Mouse (Mus musculus): ENCODE measurements around the gene Ctnna2. TPM values are rescaled to one million over a fixed set of nuclear protein-coding genes. Genes with fewer than 3 reads are reported as not detected.

Ctnna2 gene
- total RNA-seq, 1 experiment: 0.22 TPM

DNA sequence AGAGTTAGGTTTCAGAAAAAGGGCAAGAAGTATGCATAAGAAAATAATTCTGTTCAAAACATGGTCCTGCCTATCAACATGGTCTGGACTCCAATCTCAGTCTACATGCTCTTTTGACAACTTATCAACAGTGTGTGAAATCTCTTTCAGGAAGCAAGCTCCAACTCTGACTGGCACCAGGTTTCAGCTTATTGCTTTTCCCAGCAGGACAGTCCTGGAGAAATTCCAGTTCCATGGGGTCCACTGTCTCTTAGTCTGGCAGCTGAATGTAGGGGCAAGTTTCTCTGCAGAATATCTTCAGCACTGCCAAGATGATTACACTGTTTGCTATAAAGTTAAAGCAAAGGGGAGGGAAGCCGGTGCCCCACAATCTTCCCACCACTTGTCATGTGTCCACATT, 130.1 kb downstream of the Ctnna2 start:
- no peaks in the 10 kb centered on the region for H3K4me1 ChIP-seq (ENCODE audit: control insufficient read depth in 2 of 2, insufficient read depth in 2 of 2, low read length in 2 of 2, poor library complexity in 1 of 2)
- H3K36me3 ChIP-seq (ENCODE audit: control insufficient read depth, insufficient read depth, low read length, poor library complexity, severe bottlenecking): no peaks in the 10 kb centered on the region
- TF ChIP-seq HCFC1 (IDR thresholded peaks at IDR 0.05; ENCODE audit: borderline replicate concordance, insufficient read depth, low read length): no peak
- no peak for TF ChIP-seq MAFK (IDR thresholded peaks at IDR 0.05; ENCODE audit: insufficient read depth, low read depth, low read length)
- TF ChIP-seq ZC3H11A (IDR thresholded peaks at IDR 0.05; ENCODE audit: borderline replicate concordance, low read depth, low read length): no peak
- no peak for TF ChIP-seq CHD2 (IDR thresholded peaks at IDR 0.05; ENCODE audit: low read depth, low read length)
- H3K9ac ChIP-seq (ENCODE audit: insufficient read depth, low read depth, low read length, poor library complexity, severe bottlenecking): no peak overlapping the region
- no peak overlapping the region for H3K4me3 ChIP-seq (ENCODE audit: insufficient read depth in 1 of 2, low read depth in 1 of 2, low read length in 2 of 2, poor library complexity in 1 of 2, severe bottlenecking in 1 of 2)
- no peak for DNase-seq (ENCODE audit: low read depth, low spot score)
- in situ Hi-C loops (cut with MboI; ENCODE audit: low sequenced_read_pairs in 2 of 2, unreplicated experiment in 2 of 2): no loop called here
- H3K27ac ChIP-seq (ENCODE audit: insufficient read depth, low read depth, low read length, poor library complexity, severe bottlenecking): no peak overlapping the region
- H3K9me3 ChIP-seq (ENCODE audit: control insufficient read depth, insufficient read depth, low read depth, low read length): no peaks in the 10 kb centered on the region

DNA sequence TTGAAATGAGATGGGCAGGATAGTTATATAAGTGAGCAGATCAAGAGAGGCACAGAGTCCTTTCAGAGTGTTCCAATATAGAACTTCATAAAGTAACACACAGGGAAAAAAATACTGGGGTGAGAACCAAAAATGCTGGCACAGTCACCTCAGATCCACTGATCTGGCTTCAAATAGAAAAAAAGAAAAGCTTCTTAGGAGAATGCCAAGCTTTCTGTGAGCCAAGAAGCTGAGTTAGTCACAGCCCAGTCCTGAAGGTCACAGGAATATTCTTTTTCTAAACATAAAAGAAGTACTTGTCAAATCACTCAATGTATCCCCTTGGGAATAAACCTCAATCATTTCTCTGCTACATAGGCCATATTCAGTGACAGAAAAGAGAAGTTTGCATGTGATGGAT, 130.7 kb downstream of the Ctnna2 start:
- Histone ChIP-seq H3K9ac (ENCODE audit: insufficient read depth, low read depth, low read length, poor library complexity, severe bottlenecking) (no peak overlapping the region), H3K4me3 (ENCODE audit: insufficient read depth in 1 of 2, low read depth in 1 of 2, low read length in 2 of 2, poor library complexity in 1 of 2, severe bottlenecking in 1 of 2) (no peak overlapping the region), H3K36me3 (ENCODE audit: control insufficient read depth, insufficient read depth, low read length, poor library complexity, severe bottlenecking) (no peaks in the 10 kb centered on the region), H3K27ac (ENCODE audit: insufficient read depth, low read depth, low read length, poor library complexity, severe bottlenecking) (no peak overlapping the region), H3K9me3 (ENCODE audit: control insufficient read depth, insufficient read depth, low read depth, low read length) (no peaks in the 10 kb centered on the region), H3K4me1 (ENCODE audit: control insufficient read depth in 2 of 2, insufficient read depth in 2 of 2, low read length in 2 of 2, poor library complexity in 1 of 2) (no peaks in the 10 kb centered on the region)
- in situ Hi-C loops (cut with MboI; ENCODE audit: low sequenced_read_pairs in 2 of 2, unreplicated experiment in 2 of 2): no loop called here
- no peak for DNase-seq (ENCODE audit: low read depth, low spot score)
- TF ChIP-seq CHD2 (IDR thresholded peaks at IDR 0.05; ENCODE audit: low read depth, low read length) (no peak), MAFK (IDR thresholded peaks at IDR 0.05; ENCODE audit: insufficient read depth, low read depth, low read length) (no peak), HCFC1 (IDR thresholded peaks at IDR 0.05; ENCODE audit: borderline replicate concordance, insufficient read depth, low read length) (no peak), ZC3H11A (IDR thresholded peaks at IDR 0.05; ENCODE audit: borderline replicate concordance, low read depth, low read length) (no peak), ZNF384 (IDR thresholded peaks at IDR 0.05; ENCODE audit: low read depth, low read length) (no peak)

DNA sequence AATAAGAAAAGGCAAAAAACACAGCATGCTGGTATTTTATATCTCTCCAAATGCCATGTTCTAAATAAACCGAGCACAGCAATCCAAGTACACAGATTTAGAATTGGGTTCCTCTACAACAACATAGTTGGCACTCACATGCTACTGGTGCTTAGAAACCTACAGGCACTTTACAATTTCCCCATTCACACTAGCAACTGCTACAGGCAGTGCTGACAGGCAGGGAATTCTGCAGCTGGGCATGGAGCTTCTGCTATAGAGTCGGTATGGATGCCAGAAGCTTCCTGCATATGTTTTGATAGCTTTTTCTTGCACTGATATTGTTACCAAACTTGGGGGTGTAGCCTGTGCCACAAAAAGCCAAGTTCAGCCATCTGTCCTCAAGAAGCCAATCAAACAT, 131.8 kb downstream of the Ctnna2 start:
- Histone ChIP-seq H3K9ac (ENCODE audit: insufficient read depth, low read depth, low read length, poor library complexity, severe bottlenecking) (no peak overlapping the region), H3K4me3 (ENCODE audit: insufficient read depth in 1 of 2, low read depth in 1 of 2, low read length in 2 of 2, poor library complexity in 1 of 2, severe bottlenecking in 1 of 2) (no peak overlapping the region), H3K27ac (ENCODE audit: insufficient read depth, low read depth, low read length, poor library complexity, severe bottlenecking) (no peak overlapping the region), H3K36me3 (ENCODE audit: control insufficient read depth, insufficient read depth, low read length, poor library complexity, severe bottlenecking) (no peaks in the 10 kb centered on the region), H3K9me3 (ENCODE audit: control insufficient read depth, insufficient read depth, low read depth, low read length) (no peaks in the 10 kb centered on the region), H3K4me1 (ENCODE audit: control insufficient read depth in 2 of 2, insufficient read depth in 2 of 2, low read length in 2 of 2, poor library complexity in 1 of 2) (no peaks in the 10 kb centered on the region)
- TF ChIP-seq CHD2 (IDR thresholded peaks at IDR 0.05; ENCODE audit: low read depth, low read length) (no peak), ZC3H11A (IDR thresholded peaks at IDR 0.05; ENCODE audit: borderline replicate concordance, low read depth, low read length) (no peak), ZNF384 (IDR thresholded peaks at IDR 0.05; ENCODE audit: low read depth, low read length) (no peak), HCFC1 (IDR thresholded peaks at IDR 0.05; ENCODE audit: borderline replicate concordance, insufficient read depth, low read length) (no peak), MAFK (IDR thresholded peaks at IDR 0.05; ENCODE audit: insufficient read depth, low read depth, low read length) (no peak)
- in situ Hi-C loops (cut with MboI; ENCODE audit: low sequenced_read_pairs in 2 of 2, unreplicated experiment in 2 of 2): no loop called here
- DNase-seq (ENCODE audit: low read depth, low spot score): no peak

DNA sequence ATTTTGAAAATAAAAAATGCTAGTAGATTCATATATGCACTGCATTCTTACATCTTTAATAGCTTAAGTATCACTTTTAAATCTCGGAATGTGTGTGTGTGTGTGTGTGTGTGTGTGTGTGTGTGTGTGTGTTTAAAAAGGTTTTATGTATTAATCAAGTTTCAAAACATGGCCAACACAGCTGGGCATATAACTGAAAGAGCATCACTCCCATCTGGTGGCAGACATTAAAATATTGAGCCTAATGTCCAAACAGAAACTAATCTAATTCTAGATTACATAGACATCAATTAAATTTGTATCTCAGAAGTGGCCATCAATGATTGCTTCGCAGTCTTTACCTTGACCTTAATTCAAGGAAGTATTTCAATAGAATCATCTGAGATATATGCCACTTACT, 140.4 kb downstream of the Ctnna2 start:
- H3K4me1 ChIP-seq (ENCODE audit: control insufficient read depth in 2 of 2, insufficient read depth in 2 of 2, low read length in 2 of 2, poor library complexity in 1 of 2): no peaks in the 10 kb centered on the region
- in situ Hi-C loops (cut with MboI; ENCODE audit: low sequenced_read_pairs in 2 of 2, unreplicated experiment in 2 of 2): no loop called here
- H3K9me3 ChIP-seq (ENCODE audit: control insufficient read depth, insufficient read depth, low read depth, low read length): no peaks in the 10 kb centered on the region
- H3K36me3 ChIP-seq (ENCODE audit: control insufficient read depth, insufficient read depth, low read length, poor library complexity, severe bottlenecking): no peaks in the 10 kb centered on the region
- no peak overlapping the region for H3K27ac ChIP-seq (ENCODE audit: insufficient read depth, low read depth, low read length, poor library complexity, severe bottlenecking)
- no peak for TF ChIP-seq HCFC1 (IDR thresholded peaks at IDR 0.05; ENCODE audit: borderline replicate concordance, insufficient read depth, low read length)
- TF ChIP-seq ZC3H11A (IDR thresholded peaks at IDR 0.05; ENCODE audit: borderline replicate concordance, low read depth, low read length): no peak
- TF ChIP-seq ZNF384 (IDR thresholded peaks at IDR 0.05; ENCODE audit: low read depth, low read length): no peak
- no peak for TF ChIP-seq MAFK (IDR thresholded peaks at IDR 0.05; ENCODE audit: insufficient read depth, low read depth, low read length)
- TF ChIP-seq CHD2 (IDR thresholded peaks at IDR 0.05; ENCODE audit: low read depth, low read length): no peak
- DNase-seq (ENCODE audit: low read depth, low spot score): no peak
- no peak overlapping the region for H3K4me3 ChIP-seq (ENCODE audit: insufficient read depth in 1 of 2, low read depth in 1 of 2, low read length in 2 of 2, poor library complexity in 1 of 2, severe bottlenecking in 1 of 2)
- H3K9ac ChIP-seq (ENCODE audit: insufficient read depth, low read depth, low read length, poor library complexity, severe bottlenecking): no peak overlapping the region

DNA sequence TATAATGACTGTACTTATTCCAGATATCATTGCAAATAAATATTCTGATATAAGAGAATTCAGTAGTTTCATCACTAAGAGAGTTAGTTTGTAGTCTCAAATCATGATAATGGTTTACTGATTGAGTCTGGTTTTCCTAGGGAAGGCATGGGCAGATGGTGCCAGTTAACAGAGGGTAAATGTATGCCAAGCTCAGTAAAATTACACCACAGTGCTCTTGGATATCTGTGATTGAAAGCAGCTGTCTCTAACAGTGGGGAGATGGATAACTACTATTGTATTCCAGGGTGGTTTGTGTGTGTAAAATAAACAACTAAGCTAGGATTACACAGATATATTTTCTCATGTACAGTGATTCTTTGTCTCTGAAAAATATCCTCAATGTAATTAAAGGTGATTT, 140.8 kb downstream of the Ctnna2 start:
- H3K4me1 ChIP-seq (ENCODE audit: control insufficient read depth in 2 of 2, insufficient read depth in 2 of 2, low read length in 2 of 2, poor library complexity in 1 of 2): no peaks in the 10 kb centered on the region
- H3K9me3 ChIP-seq (ENCODE audit: control insufficient read depth, insufficient read depth, low read depth, low read length): no peaks in the 10 kb centered on the region
- H3K27ac ChIP-seq (ENCODE audit: insufficient read depth, low read depth, low read length, poor library complexity, severe bottlenecking): no peak overlapping the region
- no peak for DNase-seq (ENCODE audit: low read depth, low spot score)
- TF ChIP-seq HCFC1 (IDR thresholded peaks at IDR 0.05; ENCODE audit: borderline replicate concordance, insufficient read depth, low read length) (no peak), ZC3H11A (IDR thresholded peaks at IDR 0.05; ENCODE audit: borderline replicate concordance, low read depth, low read length) (no peak), ZNF384 (IDR thresholded peaks at IDR 0.05; ENCODE audit: low read depth, low read length) (no peak), MAFK (IDR thresholded peaks at IDR 0.05; ENCODE audit: insufficient read depth, low read depth, low read length) (no peak), CHD2 (IDR thresholded peaks at IDR 0.05; ENCODE audit: low read depth, low read length) (no peak)
- H3K36me3 ChIP-seq (ENCODE audit: control insufficient read depth, insufficient read depth, low read length, poor library complexity, severe bottlenecking): no peaks in the 10 kb centered on the region
- no peak overlapping the region for H3K4me3 ChIP-seq (ENCODE audit: insufficient read depth in 1 of 2, low read depth in 1 of 2, low read length in 2 of 2, poor library complexity in 1 of 2, severe bottlenecking in 1 of 2)
- H3K9ac ChIP-seq (ENCODE audit: insufficient read depth, low read depth, low read length, poor library complexity, severe bottlenecking): no peak overlapping the region
- in situ Hi-C loops (cut with MboI; ENCODE audit: low sequenced_read_pairs in 2 of 2, unreplicated experiment in 2 of 2): no loop called here

All from ES-E14 (cell line).